Mouse (Mus musculus) urinary bladder, adult 18-20 months (tissue): ENCODE results near the gene Acy3.
A peak's percentile ranks its signal among the peaks of the same experiment; 100 is the strongest.
"Not testable (repeated sequence)": the region's sequence is repeated elsewhere in the genome, so short reads cannot be mapped to it uniquely, and the experiment has no call there.

Experiments used
- DNase-seq, 2 experiments: peaks; one replicate each; pipeline ENCODE4 v3.0.0; 2022; ENCODE audit warnings: low spot score in 2 of 2, mixed read lengths in 2 of 2

The Acy3 gene

GRCm38 (mm10) chr19:3974608-3975007, 11.8 kb upstream of the Acy3 start:
- DNase-seq, result not testable (repeated sequence)

- DNase-seq, result no peak
Measured at GRCm38 (mm10) chr19:3975866-3976265, 10.5 kb upstream of the Acy3 start.

GRCm38 (mm10) chr19:3980309-3980708, 6.1 kb upstream of the Acy3 start:
- peak in 1 of 2 experiments; percentile 55 for DNase-seq

- DNase-seq, result no peak
Measured at GRCm38 (mm10) chr19:3980917-3981316, 5.5 kb upstream of the Acy3 start.

GRCm38 (mm10) chr19:3983527-3984200, 2.7 kb upstream of the Acy3 start:
- DNase-seq, result no peak

GRCm38 (mm10) chr19:3985261-3985681, 1.1 kb upstream of the Acy3 start:
- no peak for DNase-seq

- no peak for DNase-seq
Measured at GRCm38 (mm10) chr19:3988066-3988465, 1.7 kb downstream of the Acy3 start.

GRCm38 (mm10) chr19:3988750-3989149, 2.4 kb downstream of the Acy3 start:
- DNase-seq, result no peak

GRCm38 (mm10) chr19:3990804-3991203, 4.4 kb downstream of the Acy3 start:
- DNase-seq, result no peak

- no peak for DNase-seq
Measured at GRCm38 (mm10) chr19:3991562-3991961, 5.2 kb downstream of the Acy3 start.

- DNase-seq, result no peak
Measured at GRCm38 (mm10) chr19:3991966-3992365, 5.6 kb downstream of the Acy3 start.

GRCm38 (mm10) chr19:3992416-3992815, 6.0 kb downstream of the Acy3 start, which contains the start of gene Tbx10:
Gene Tbx10, plus strand, starts transcription at chr19:3992752.
- DNase-seq, result no peak

GRCm38 (mm10) chr19:3994932-3995331, 8.6 kb downstream of the Acy3 start:
- DNase-seq, result no peak

- DNase-seq, result no peak
Measured at GRCm38 (mm10) chr19:3995505-3995904, 9.1 kb downstream of the Acy3 start.

- no peak for DNase-seq
Measured at GRCm38 (mm10) chr19:3996106-3996505, 9.7 kb downstream of the Acy3 start.

- no peak for DNase-seq
Measured at GRCm38 (mm10) chr19:3996747-3997146, 10.4 kb downstream of the Acy3 start.

- DNase-seq, result no peak
Measured at GRCm38 (mm10) chr19:3997231-3997630, 10.9 kb downstream of the Acy3 start.

GRCm38 (mm10) chr19:3998335-3998734, 12.0 kb downstream of the Acy3 start:
- DNase-seq, result no peak

GRCm38 (mm10) chr19:3999121-3999730, 12.9 kb downstream of the Acy3 start:
- DNase-seq, result no peak

GRCm38 (mm10) chr19:4000119-4000900, 13.9 kb downstream of the Acy3 start, which contains the start of the genes Nudt8 and Gm49405:
Gene Nudt8, plus strand, starts transcription at chr19:4000580.
Gene Gm49405, plus strand, starts transcription at chr19:4000626.
- DNase-seq, result peak; percentile 94 to 96

GRCm38 (mm10) chr19:4000949-4001525, 14.7 kb downstream of the Acy3 start:
- no peak for DNase-seq

- DNase-seq, result no peak
Measured at GRCm38 (mm10) chr19:4001752-4002151, 15.4 kb downstream of the Acy3 start.
